Mouse (Mus musculus) right cerebral cortex, postnatal 10 days (tissue): ENCODE data around the gene Phc2.
A peak's percentile ranks its signal among the peaks of the same experiment; 100 is the strongest.

ENCODE experiments used
- DNase-seq, 2 experiments: peaks; one replicate each; pipeline ENCODE4 v3.0.0; 2021; ENCODE audit warnings: low spot score in 2 of 2

Phc2 gene

GRCm38 (mm10) chr4:128691195-128691594 lies 36.7 kb downstream of the Phc2 start:
- no peak for DNase-seq

DNA sequence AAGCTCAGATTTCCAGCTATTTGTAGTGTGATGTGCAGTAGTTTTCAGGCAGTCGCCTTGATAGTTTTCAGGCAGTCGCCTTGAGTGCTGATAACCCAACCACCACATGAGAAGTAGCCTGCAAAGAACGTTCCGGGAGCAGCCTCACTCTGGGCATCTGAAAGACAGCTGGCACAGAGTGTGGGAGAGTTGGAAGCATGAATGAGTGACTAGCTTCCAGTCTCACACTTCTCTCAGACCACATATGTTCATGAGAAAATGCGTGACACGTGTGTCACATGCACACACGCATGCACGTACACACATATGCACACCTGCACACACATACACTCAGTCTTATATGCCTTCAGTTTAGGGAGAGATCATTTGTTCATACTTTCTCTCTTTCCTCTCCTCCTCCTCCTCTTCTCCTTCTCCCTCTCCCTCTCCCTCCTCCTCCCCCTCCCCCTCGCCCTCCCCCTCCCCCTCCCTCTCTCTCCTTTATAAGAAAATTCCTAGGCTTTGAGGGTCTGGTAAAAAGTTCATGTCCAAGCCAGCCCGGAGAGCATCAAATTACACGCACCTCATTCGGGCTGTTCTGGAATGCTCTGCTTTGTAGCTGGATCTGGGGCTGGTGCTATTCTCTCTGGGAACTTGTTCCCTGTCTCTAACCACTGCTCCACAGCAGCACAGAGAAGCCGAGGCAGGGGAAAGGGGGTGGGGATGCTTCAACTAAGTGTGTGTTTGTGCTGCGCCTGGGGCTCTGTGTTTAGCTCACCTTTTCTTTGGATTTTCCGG lies 37.8 kb downstream of the Phc2 start:
- DNase-seq: peak; percentile 53 to 72

DNA sequence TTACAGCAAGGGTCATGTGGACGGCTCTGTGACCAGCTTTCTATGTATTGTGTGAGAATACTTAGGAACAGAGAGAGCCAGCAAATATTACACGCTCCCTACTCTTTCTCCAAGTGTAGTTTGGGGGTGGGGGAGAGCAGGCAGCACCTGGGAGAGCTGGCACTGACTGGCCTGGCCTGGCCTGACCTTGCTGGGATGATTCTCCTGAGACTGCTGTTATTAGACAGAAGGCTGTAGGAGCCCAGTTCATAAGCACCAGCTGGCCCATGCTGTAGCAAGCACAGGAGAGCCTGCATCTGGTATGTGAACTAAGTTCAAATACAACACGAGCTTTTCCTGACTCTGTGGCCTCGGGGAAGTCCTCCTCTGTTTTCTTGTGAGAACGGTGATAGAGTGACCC lies 38.7 kb downstream of the Phc2 start:
- peak in 1 of 2 experiments; percentile 20 for DNase-seq

GRCm38 (mm10) chr4:128694315-128694714 lies 39.8 kb downstream of the Phc2 start:
- DNase-seq: peak in 1 of 2 experiments; percentile 9

- no peak for DNase-seq
Measured at GRCm38 (mm10) chr4:128695149-128695548, 40.6 kb downstream of the Phc2 start.

DNA sequence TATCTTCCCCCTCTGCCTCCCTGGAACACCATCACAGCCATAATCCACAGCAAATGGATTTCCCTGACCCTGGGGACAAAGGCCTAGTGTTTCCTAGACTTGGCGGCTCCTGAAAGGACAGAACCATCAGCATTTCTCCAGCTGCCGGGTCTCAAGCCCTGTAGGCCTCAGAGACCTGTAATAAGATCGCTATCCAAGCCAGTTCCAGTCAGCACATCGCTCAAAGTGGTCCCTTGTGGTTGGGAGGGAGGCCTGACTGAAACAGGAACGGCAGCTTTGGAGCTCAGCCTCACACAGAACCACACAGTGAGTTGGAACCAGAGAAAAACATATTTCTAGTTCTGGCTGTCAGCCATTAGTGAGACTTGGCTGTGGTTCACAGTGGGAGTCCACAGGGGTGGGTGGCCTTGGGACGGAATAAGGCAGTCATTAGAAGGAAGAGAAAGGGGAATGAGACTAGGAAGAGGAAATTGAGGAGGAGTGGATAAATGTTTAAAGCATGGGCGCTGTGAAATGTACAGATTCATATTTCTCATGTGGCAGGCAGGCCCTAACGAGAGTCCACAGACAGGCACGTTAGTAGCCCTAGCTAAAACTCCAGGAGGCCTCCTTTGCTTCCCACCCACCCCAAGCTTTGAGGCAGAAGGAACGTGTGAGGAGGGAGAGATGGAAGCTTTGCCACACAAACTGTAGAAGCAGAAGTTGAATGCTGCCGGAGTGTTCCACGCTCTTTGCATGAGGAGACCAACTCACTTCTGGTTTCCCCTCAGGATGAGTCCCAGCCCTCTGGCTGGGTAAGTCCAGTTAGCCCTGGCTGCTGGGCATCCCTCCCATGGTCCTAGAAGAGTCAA lies 43.7 kb downstream of the Phc2 start:
- peak; percentile 75 to 85 for DNase-seq

GRCm38 (mm10) chr4:128699916-128700315 lies 45.4 kb downstream of the Phc2 start:
- no peak for DNase-seq

GRCm38 (mm10) chr4:128700543-128700942 lies 46.0 kb downstream of the Phc2 start:
- DNase-seq: no peak

DNA sequence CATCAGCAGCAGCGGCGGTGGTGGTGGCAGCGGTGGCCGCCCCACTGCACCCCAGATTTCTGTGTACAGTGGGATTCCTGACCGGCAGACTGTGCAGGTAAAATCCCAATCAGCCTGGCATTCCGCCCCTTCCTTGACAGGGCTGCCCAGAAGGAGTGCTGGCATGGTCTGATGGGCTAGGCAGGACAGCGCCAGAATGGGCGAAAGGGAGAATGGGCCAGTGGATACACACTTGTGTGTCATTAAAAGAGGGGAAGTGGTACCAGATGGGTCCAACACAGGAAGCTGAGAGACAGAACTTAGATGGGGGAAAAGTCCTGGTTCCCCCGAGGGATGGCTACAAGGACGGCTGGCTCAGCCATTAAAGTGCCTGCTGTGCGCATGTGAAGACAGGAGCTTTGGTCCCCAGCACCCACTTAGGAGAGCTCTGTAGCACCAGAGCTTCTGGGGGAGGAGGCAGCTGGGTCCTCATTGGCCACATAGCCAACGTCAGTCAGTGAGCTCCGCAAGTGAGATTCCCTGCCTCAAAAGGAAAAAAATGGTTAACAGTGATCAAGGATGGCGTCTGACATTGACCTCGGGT lies 50.7 kb downstream of the Phc2 start:
- DNase-seq: no peak

DNA sequence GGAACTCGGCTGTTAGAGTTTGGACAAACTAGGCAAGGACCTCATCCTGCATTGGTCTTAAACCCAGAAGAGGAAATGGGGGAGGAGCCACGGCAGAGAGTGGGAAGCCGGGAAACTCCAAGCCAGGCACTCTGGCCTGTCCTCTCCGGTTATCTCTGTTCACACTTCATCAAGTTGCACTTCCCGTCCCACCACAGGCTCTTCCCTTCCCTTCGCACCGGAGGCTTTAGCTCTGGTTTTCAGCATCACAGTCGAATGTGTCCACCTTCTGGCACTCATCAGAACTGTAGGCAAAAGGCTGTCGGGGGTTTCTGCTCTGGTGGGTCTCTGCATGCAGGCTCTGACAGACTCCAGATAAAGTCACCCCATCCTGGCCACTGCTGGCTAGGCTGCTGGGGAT lies 52.1 kb downstream of the Phc2 start:
- no peak for DNase-seq

GRCm38 (mm10) chr4:128707384-128707783 lies 52.9 kb downstream of the Phc2 start:
- no peak for DNase-seq

DNA sequence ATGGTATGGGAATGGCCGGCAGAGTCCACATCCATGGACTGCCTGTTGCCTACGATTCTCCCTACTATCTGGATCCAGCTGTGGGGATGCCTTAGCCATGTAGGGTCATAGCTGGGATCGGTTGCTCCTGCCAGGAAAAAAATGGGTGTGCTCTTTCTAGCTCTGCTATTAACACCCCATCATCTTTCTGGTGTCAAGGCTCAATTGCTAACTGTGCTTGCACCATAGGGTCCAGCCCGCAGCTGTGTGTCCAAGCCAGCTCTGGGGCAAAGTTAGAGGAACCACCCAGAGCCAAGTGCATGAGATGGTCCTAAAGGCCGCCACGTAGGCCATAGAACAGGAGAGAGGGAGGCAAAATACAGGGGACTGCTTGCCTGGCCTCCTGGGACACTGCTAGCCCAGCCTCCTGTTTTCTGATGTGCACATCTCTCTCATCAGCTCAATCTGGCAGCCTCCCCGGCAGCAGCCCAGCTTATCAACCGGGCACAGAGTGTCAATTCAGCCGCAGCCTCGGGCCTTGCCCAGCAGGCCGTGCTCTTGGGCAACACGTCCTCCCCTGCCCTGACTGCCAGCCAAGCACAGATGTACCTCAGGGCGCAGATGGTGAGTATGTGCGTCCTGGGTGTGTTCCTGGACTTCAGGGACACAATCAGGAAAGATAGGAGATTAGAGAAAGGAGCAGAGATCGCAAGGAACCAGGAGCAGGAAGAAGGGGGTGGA lies 54.7 kb downstream of the Phc2 start:
- no peak for DNase-seq

GRCm38 (mm10) chr4:128709781-128710166 lies 55.3 kb downstream of the Phc2 start:
- no peak for DNase-seq

DNA sequence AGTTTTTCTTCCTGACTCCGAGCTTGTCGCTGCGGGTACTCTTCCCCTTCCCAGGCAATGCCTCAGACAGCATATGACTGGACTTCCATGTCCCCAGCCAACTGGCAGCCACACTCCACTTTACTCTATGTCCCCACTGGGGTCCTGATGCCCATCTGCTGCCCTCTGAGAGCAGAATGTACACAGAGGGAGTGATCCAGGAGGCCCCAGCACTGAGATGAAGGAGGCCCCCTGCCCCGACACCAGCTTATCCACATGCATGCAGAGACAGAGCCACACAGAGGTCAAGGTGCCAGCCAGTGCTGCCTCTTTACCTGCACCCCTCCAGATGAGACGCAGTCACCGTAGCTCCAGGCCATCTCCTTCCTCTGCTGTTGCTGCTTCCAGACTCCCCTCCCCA lies 55.8 kb downstream of the Phc2 start:
- no peak for DNase-seq

- DNase-seq: no peak
Measured at GRCm38 (mm10) chr4:128710800-128711199, 56.3 kb downstream of the Phc2 start.

DNA sequence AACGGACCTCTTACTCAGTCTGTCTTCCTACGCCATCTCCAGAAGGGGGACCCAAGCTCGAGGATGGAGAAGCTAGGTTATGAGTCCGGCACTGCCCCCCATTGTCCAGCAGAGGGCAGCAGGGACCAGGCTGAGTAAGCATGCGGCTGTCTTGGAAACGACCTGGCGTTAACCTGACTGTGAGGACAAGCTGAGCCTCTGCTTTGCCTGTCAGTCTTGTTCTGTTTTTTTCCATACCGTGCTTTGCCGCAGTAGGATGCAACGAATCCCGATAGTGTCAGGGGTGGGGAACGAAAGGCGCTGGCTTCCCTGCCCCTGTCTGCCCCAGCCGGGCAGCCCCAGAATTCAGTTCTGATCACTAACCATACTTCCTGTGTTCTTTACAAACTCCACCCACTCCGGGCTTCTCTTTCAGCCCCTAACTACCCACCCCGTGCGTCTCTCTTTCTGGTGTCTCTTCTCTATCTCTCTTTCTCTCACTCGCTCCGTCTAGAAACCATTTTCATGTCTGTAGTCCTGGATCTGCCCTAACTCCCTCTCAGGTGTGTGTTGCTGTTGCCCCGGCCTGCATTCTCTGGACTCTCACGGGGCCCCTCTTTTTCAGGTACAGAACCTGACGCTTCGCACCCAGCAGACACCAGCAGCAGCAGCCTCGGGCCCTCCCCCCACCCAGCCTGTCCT lies 57.1 kb downstream of the Phc2 start:
- DNase-seq: peak; percentile 94 to 95

DNA sequence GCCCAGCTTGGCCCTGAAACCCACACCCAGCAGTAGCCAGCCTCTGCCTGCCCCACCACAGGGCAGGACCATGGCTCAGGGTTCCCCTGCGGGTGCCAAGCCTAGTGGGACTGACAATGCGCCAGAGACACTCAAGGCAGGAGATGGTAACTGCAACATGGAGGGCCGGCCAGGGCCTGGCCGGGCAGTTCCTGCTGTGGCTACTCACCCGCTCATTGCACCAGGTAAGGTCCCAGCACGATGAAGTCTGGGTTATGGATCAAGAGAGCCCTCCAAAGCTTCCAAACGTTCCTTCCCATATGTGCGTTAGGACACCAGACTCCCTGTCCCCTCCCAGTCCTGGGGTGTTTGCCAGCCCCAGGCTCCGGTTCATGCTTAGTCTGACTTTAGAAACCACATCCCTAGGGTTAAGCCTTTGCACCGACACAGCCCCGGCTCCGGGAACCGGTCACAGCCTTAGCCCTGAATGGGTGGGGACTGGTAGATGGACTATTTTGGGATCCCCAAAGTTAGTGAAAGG lies 57.7 kb downstream of the Phc2 start:
- DNase-seq: no peak

DNA sequence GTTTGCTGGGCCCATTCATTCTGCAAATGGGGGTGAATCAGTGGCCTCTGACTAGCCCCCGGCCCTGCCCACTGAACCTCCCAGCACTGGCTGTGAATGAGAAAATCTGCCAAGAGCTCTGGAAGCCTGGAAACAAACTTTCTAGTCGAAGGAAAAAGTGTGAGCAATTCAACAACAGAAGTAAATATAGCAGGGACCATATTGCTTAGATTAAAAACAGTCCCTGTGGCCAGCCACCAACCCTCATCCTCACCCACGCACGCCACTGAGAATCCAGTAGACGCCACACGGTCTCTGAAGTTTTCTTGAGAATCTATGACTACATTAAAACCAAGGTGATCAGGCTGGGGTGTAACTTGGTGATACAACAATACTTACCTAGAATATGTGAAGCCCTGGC lies 58.4 kb downstream of the Phc2 start:
- peak in 1 of 2 experiments; percentile 67 for DNase-seq

DNA sequence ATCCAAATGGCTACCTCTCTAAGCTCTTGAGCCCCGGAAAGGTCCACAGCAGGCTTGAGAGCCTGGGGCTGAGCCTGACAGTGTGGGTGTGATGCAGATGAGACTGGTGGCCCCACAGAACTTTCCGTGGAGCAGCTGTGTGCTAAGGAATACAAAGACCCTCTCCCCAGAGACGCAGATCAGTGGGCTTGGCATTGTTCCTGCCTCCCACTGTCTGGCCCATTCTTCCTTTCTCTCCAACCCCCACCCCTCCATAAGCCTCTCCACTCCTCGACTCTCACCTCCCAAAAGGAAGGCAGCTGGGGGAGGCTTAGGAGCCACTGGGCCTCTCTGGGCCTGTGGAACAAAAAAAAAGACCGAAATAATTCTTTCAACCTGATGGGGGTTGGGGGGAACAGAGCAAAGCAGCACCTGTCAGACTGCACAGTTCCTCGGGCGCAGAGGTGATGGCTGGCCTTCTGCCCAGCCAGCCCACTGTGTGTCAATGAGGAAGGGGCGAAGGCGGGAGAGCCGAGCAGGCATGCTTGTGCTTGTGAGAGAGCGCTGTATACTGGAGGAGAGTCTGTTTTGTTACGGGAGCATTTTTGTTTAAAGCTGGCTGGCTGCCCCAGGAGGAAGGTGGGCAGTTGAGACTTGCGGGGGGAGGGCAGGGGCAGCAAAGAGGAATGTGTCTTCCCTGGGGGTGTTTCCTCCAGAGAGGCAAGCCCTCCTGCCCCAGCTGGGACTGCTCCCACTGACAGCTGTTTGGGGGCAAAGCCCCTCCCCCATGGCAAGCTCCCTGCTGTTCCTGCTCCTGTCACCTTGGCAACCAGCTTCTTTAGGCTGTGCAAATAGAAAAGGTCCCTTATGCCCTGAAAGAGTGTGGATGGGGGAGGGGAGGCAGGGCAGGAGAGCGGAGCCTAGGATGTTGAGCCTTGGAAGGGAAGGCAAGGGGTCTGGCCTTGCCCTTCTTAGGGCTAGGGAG lies 61.0 kb downstream of the Phc2 start:
- peak; percentile 87 to 89 for DNase-seq

- no peak for DNase-seq
Measured at GRCm38 (mm10) chr4:128716279-128716678, 61.8 kb downstream of the Phc2 start.
